ENCODE assay signal across 27 mouse cellular contexts in genomic region chr10:107792491-107792890, GRCm38 (mm10).
"Had no signal": no experiment of that assay in that cellular context is flagged by ENCODE, and none has a peak within 500 bp of the region (broad histone marks: within the 10 kb centered on the region; RNA-seq: fewer than 3 reads in every experiment).

No protein-coding gene starts in this region.

- H3K9me3 ChIP-seq: heart, embryonic 10.5 days; heart, embryonic 12.5 days; intestine, embryonic 15.5 days; kidney, embryonic 15.5 days; limb, embryonic 13.5 days; limb, embryonic 15.5 days; liver, embryonic 13.5 days; liver, embryonic 15.5 days had no signal

- H3K4me3 ChIP-seq: gastrocnemius, adult 2 months; heart, adult 2 months; heart, embryonic 10.5 days; heart, embryonic 12.5 days; intestine, embryonic 15.5 days; kidney, embryonic 15.5 days; limb, embryonic 13.5 days; limb, embryonic 15.5 days; liver, embryonic 13.5 days; liver, embryonic 15.5 days had no signal

- H3K4me2 ChIP-seq: heart, embryonic 12.5 days; hindbrain, embryonic 14.5 days; intestine, embryonic 15.5 days; kidney, embryonic 15.5 days; limb, embryonic 13.5 days; limb, embryonic 15.5 days; liver, embryonic 13.5 days; liver, embryonic 15.5 days had no signal

- H3K27ac ChIP-seq: gastrocnemius, adult 2 months; heart, adult 2 months; heart, embryonic 10.5 days; hindbrain, embryonic 14.5 days; intestine, embryonic 15.5 days; kidney, embryonic 15.5 days; kidney, postnatal 0 days; limb, embryonic 13.5 days; limb, embryonic 15.5 days; liver, embryonic 13.5 days; liver, embryonic 15.5 days had no signal

- H3K9ac ChIP-seq: heart, embryonic 12.5 days; hindbrain, embryonic 14.5 days; intestine, embryonic 15.5 days; kidney, embryonic 15.5 days; limb, embryonic 13.5 days; limb, embryonic 15.5 days; liver, embryonic 13.5 days; liver, embryonic 15.5 days had no signal

- H3K27me3 ChIP-seq: heart, embryonic 12.5 days; intestine, embryonic 15.5 days; kidney, embryonic 15.5 days; limb, embryonic 13.5 days; limb, embryonic 15.5 days; liver, embryonic 13.5 days; liver, embryonic 15.5 days had no signal

- H3K36me3 ChIP-seq: heart, embryonic 10.5 days; heart, embryonic 12.5 days; intestine, embryonic 15.5 days; kidney, embryonic 15.5 days; limb, embryonic 13.5 days; limb, embryonic 15.5 days; liver, embryonic 13.5 days; liver, embryonic 15.5 days had no signal

- ATAC-seq: hindbrain, embryonic 16.5 days; inflammation-experienced regulatory T-cells, adult 6 months; intestine, embryonic 15.5 days had no signal

- H3K4me1 ChIP-seq: kidney, embryonic 15.5 days; limb, embryonic 13.5 days; limb, embryonic 15.5 days; liver, embryonic 13.5 days; liver, embryonic 15.5 days had no signal

- DNase-seq: gastrocnemius, adult 2 months; gastrocnemius, postnatal 10 days; gastrocnemius, postnatal 25 days; heart, adult 11 months; heart, adult 2 months; heart, postnatal 10 days; heart, postnatal 4 days; kidney, adult 11 months; kidney, adult 2 months; kidney, adult 9 months; kidney, postnatal 14 days; kidney, postnatal 36 days; layer of hippocampus, adult 9-11 months; layer of hippocampus, postnatal 36 days; left cerebral cortex, postnatal 4 days; liver, embryonic 13.5 days had no signal
